Mouse (Mus musculus) bone marrow macrophage, adult 2 months (primary cell): ENCODE measurements around the gene 2310034G01Rik. TPM values are rescaled to one million over a fixed set of nuclear protein-coding genes. Genes with fewer than 3 reads are reported as not detected.

ENCODE experiments used
- H3K27ac ChIP-seq: 2 replicates; pipeline ENCODE4 v1.5.1; 2012; ENCODE audit warnings: low read depth, low read length; ENCODE audit not compliant: insufficient read depth
- H3K4me1 ChIP-seq: 2 replicates; pipeline ENCODE4 v1.6.1; 2012; ENCODE audit warnings: low read length; ENCODE audit not compliant: control insufficient read depth, insufficient read depth
- H3K4me3 ChIP-seq: 2 replicates; pipeline ENCODE4 v1.5.1; 2012; ENCODE audit warnings: mild to moderate bottlenecking, low read length, moderate library complexity; ENCODE audit not compliant: insufficient read depth
- CTCF ChIP-seq: IDR thresholded peaks from 2 replicates; pipeline ENCODE4 v1.5.1; 2012; ENCODE audit warnings: low read depth, mild to moderate bottlenecking, low read length, moderate library complexity
- POLR2A ChIP-seq: IDR thresholded peaks from 2 replicates; pipeline ENCODE4 v1.6.1; 2012; ENCODE audit warnings: mild to moderate bottlenecking, low read depth, low read length, borderline replicate concordance
- polyA plus RNA-seq: library from polyadenylated mRNA; stranded (reverse); fragments of >200 nt; gene quantifications from 2 replicates; pipeline ENCODE4 v1.2.4, GENCODE M21; 2012; ENCODE audit not compliant: missing spikeins, insufficient read depth, insufficient read length

2310034G01Rik gene
- polyA plus RNA-seq, 1 experiment = 0.67 TPM

DNA sequence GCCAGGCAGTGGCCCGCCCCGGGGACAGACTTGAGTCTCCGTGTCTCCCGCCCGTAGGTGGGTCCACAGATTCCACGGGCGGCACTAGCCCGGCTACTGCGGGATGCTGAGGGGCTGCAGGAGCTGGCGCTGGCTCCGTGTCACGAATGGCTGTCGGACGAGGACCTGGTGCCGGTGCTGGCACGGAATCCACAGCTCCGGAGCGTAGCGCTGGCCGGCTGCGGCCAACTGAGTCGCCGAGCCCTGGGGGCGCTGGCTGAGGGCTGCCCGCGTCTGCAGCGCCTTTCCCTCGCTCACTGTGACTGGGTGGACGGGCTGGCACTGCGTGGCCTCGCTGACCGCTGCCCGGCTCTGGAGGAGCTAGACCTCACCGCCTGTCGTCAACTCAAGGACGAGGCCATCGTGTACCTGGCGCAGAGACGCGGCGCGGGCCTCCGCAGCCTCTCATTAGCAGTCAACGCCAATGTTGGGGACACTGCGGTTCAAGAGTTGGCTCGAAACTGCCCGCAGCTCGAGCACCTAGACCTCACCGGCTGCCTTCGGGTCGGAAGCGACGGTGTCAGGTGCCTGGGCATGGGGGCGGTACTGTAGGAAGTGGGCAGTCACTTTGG is 21.0 kb downstream of the 2310034G01Rik start:
- H3K27ac ChIP-seq = no peak overlapping the region
- TF ChIP-seq POLR2A = no peak
- TF ChIP-seq CTCF = no peak
- peaks cover 21% of the 10 kb centered on the region for H3K4me1 ChIP-seq
- peak overlapping the region; percentile 89 for H3K4me3 ChIP-seq

DNA sequence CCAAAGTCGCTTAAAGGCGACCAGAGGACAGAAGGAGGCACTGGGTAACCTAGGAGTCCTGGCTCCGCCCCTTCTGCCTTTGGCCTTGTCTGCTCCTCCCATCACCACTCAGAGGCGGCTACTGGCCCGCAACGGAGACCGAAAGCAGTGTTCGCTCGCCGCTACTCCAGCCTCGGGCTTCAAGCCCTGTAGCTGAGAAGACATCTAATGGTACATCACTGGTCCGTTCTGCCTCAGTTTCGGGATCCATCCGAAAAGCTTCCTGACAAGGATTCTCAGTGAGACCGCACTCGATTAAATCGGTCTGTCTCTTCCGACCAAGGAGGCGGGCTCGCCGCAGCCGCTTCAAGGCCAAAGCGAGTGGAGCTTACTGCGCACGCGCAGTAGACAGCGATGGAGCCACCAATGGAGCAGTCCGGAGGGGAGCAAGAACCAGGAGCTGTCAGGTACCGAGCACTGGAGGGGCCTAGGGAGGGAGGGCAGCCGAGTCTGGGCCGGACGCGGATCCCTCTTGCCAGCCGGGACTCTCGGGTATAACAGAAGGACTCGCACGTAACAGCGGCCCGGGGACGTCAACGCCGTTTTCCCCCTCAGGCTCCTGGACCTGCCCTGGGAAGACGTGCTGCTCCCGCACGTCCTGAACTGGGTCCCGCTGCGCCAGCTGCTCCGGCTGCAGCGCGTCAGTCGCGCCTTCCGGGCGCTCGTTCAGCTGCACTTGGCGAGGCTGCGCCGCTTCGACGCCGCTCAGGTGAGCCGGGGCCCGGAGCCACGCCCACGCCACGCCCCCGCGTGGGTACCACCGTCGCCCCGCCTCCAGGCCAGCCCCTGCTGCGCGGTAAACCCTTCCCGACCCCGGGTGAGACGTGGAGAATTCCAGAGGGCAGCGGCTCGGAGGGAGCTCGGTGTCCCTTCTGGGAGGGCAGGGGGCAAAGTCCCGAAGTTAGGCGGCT is 21.7 kb downstream of the 2310034G01Rik start, which contains the start of gene Fbxl15:
Gene Fbxl15, plus strand, starts transcription at position 104 of the 950 bp plus-strand sequence.
- TF ChIP-seq CTCF (no peak), POLR2A (no peak; the same call in 1 of the 2 replicates)
- peak within 1 kb of the TSS; percentile 89 for H3K4me3 ChIP-seq
- peaks cover 21% of the 10 kb centered on the region for H3K4me1 ChIP-seq
- peak within 1 kb of the TSS; percentile 86 for H3K27ac ChIP-seq

DNA sequence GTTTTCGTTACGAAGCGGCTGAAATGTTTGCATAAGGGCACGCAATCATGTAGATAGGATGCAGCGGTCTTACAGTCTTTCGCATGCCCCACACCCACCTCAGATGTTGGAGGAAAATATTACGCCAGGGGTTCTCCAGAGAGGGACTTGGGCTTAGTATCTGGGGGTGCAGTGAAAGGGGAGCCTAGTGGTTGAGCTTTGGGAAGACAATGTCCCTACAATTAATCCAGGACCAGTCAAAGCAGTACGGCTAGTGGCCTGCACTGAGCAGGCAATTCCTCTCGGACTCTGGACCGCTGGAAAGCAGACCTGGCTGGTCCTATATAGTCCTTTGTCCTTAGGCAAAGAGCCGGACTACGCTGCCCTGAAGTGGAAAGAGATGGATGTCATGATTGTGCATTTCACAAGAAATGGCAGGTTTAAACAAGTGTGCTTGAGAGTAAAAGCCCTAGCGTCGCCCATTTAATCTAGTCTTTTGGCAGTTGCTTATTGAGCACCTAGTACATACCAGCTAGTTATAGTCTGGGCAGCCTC is 22.5 kb downstream of the 2310034G01Rik start:
- H3K27ac ChIP-seq = no peak overlapping the region

DNA sequence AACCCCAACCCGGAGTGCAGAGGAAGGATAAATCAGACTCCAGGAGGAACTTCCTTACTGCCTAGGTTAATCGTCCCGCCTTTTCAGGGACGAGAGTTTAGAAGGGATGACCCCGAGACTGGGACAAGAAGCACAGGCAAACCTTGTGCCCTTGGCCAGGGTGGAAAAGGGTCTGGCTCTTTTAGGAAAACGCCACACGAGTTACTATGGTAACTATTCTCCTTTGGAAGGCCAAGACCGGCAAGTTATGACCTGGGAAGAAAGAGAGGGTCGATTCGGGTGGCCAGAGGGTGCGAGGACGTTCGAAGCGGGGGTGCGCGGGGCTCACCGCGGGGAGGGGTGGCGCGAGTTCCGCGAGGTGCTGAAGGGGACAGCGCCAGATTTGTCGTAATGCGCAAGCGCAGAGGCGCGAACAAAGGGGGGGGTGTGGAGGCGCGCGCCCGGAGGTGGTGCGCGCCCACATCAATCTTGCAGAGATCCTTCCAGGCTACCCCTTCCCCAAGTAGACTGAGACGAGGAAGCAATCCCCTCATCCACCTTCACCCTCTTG is 23.3 kb downstream of the 2310034G01Rik start, which contains the start of gene Psd:
Gene Psd, minus strand, starts transcription at position 401 of the 550 bp plus-strand sequence.
- peaks cover 18% of the 10 kb centered on the region for H3K4me1 ChIP-seq
- peak within 1 kb of the TSS; percentile 86; the same call in 1 of the 2 replicates for H3K27ac ChIP-seq
- peak within 1 kb of the TSS; percentile 89 for H3K4me3 ChIP-seq
- TF ChIP-seq POLR2A (no peak), CTCF (no peak)

More for the DNA sequence above, 22.5 kb downstream of the 2310034G01Rik start:
- Histone ChIP-seq H3K4me3 (peak overlapping the region; percentile 89), H3K4me1 (peaks cover 21% of the 10 kb centered on the region)
- no peak for TF ChIP-seq POLR2A
- TF ChIP-seq CTCF = no peak

DNA sequence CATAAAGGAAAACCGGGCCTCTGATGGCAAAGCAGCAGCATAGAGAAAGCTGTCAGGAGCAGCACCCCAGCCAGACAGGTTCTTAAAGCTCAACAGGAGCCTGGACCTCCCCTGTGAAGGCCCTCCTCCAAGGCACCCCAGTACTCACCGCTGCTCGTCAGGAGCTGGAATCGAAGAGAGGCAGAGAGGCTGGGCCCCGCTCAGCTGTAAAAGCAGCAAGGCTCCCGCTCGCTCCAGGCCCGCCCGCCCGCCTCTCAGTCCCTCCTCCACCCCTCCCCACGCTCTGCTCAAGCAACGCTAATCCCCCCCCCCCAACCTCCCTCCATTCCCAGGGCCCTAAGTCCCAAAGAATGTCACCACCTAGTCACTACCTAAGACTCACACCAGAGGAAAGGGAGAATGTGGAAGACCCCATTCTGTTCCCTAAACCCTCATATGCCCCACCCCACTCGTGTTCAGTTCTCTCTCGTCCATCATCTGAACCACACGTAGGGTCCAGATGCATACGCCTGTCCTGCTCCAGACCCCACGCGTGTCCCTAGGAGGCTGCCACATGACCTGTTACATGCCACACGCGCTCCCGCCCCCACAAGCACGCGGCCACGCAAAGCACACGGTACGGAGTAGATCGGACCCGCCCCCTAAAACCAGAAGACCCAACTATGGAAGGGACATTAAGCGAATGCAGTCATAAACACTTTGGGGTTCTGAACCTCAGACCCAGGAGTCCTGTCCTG is 23.9 kb downstream of the 2310034G01Rik start:
- peak overlapping the region; percentile 89; the same call in 1 of the 2 replicates for H3K4me3 ChIP-seq
- TF ChIP-seq CTCF (no peak), POLR2A (no peak)
- H3K4me1 ChIP-seq = peaks cover 22% of the 10 kb centered on the region
- H3K27ac ChIP-seq = no peak overlapping the region

DNA sequence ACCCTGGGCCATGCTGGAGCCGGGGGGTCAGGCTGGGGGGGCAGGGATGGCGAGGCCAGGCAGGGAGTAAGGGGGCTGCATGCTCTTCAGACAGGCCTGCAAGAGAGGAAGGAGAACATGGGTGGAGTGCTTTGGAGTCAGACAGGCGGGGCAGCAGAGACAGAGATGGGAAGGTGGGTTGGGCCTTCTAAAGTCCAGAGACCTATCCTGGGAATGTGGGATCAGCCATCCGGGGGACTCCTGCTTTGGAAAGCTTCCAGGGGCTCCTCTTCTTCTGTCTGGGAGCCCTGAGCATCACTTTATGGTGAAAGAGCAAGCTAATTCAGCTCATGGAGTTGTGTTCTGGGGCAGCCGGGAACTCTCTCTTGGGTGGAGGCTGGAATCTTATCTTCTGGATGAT is 25.2 kb downstream of the 2310034G01Rik start:
- TF ChIP-seq POLR2A (no peak), CTCF (no peak)
- Histone ChIP-seq H3K4me1 (peaks cover 23% of the 10 kb centered on the region), H3K4me3 (no peak overlapping the region), H3K27ac (no peak overlapping the region)

DNA sequence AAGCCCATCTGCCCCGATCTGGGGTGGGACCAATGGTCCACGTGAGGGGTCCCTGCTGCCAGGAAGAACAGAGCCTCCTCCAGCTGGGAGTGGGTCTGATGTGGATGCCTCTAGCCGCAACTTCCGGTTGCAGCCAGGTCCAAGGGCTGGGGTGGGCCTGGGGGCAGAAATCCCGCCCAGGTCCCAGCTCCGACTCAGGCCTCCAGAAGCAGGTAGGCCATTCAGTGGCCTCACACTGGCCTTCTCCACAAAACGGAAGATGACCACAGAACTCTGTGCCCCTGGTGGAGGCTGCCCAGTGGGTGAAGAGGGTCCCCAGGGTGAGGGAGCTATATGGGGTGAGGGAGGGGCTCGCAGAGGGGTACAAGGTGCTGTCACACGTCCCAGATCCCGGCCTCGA is 25.7 kb downstream of the 2310034G01Rik start:
- peaks cover 19% of the 10 kb centered on the region for H3K4me1 ChIP-seq
- no peak overlapping the region for H3K27ac ChIP-seq
- TF ChIP-seq CTCF (no peak), POLR2A (no peak)
- H3K4me3 ChIP-seq = no peak overlapping the region

DNA sequence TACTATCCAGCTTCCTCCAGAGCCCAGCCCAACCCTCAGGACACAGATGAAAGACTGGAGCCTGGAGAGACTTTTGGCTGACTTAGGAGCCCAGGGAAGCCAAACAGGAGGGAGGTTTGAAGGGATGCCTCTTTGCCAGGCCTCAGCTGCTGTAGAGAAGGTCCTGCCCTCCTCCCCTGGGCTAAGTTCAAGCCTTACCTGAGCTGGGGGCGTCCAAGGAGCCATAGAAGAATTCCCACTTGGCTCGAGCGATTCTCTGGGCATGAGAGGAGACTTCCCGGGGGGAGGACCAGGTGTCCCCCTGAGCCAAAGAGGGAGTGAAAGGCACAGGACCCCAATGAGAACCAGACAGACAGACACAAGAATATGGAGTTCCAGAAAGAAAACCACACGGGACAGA is 26.4 kb downstream of the 2310034G01Rik start:
- H3K4me1 ChIP-seq = peaks cover 22% of the 10 kb centered on the region
- H3K27ac ChIP-seq = no peak overlapping the region
- H3K4me3 ChIP-seq = no peak overlapping the region
- TF ChIP-seq CTCF (no peak), POLR2A (no peak)
